Mouse (Mus musculus) CH12.LX (cell line): ENCODE data around the gene Slc6a5. TPM values are rescaled to one million over a fixed set of nuclear protein-coding genes. Genes with fewer than 3 reads are reported as not detected.

Experiments used
- DNase-seq: peaks from one replicate; pipeline ENCODE4 v3.0.0-alpha.2; 2013; ENCODE audit errors: extremely low read depth
- H3K27ac ChIP-seq: 2 replicates; pipeline ENCODE4 v1.5.1; 2012; ENCODE audit warnings: low read depth, mild to moderate bottlenecking, control low read depth, moderate library complexity; ENCODE audit not compliant: insufficient read depth
- H3K27me3 ChIP-seq: replicated peaks from 2 replicates; pipeline ENCODE3; 2012; ENCODE audit warnings: inconsistent platforms
- H3K36me3 ChIP-seq, 2 experiments: replicated peaks in 1 of 2; 2 replicates each; pipeline versions ENCODE3 to v1.6.1; 2012; ENCODE audit warnings: inconsistent platforms in 1 of 2, low read length in 1 of 2, mild to moderate bottlenecking in 1 of 2, mixed read lengths in 1 of 2, moderate library complexity in 1 of 2; ENCODE audit not compliant: control insufficient read depth in 1 of 2, insufficient read depth in 1 of 2
- H3K4me1 ChIP-seq, 2 experiments: 2 replicates each; pipeline ENCODE4 v1.6.1; 2012; ENCODE audit warnings: inconsistent platforms in 1 of 2, moderate library complexity in 1 of 2; ENCODE audit not compliant: insufficient read depth in 2 of 2, control insufficient read depth in 1 of 2
- H3K4me2 ChIP-seq: 2 replicates; pipeline ENCODE4 v1.6.1; 2012; ENCODE audit warnings: low read depth, mild to moderate bottlenecking, control low read depth; ENCODE audit not compliant: poor library complexity, insufficient read depth, severe bottlenecking
- H3K4me3 ChIP-seq, 3 experiments: fragments of 150-350 bp in 1 of 3; sonication (generic) in 1 of 3; replicated peaks in 1 of 3; 2 replicates each; pipeline versions ENCODE3 to v1.5.1; 2011 to 2012; ENCODE audit warnings: low read depth in 2 of 3, low read length in 2 of 3, mild to moderate bottlenecking in 2 of 3, moderate library complexity in 2 of 3, control low read depth in 1 of 3, improper control_type of control experiment in 1 of 3, inconsistent platforms in 1 of 3, mixed read lengths in 1 of 3; ENCODE audit not compliant: poor library complexity in 1 of 3
- H3K79me2 ChIP-seq: replicated peaks from 2 replicates; pipeline ENCODE4 v1.6.1; 2012; ENCODE audit warnings: mild to moderate bottlenecking, moderate library complexity; ENCODE audit not compliant: control insufficient read depth, poor library complexity, insufficient read depth, severe bottlenecking; ENCODE audit errors: extremely low read depth
- H3K9ac ChIP-seq: 2 replicates; pipeline ENCODE4 v1.6.1; 2012; ENCODE audit warnings: low read depth, mild to moderate bottlenecking, control low read depth, moderate library complexity; ENCODE audit not compliant: insufficient read depth
- H3K9me3 ChIP-seq: replicated peaks from 2 replicates; pipeline ENCODE3; 2012; ENCODE audit warnings: low read length, inconsistent platforms, mixed read lengths
- BHLHE40 ChIP-seq: IDR thresholded peaks from 2 replicates; pipeline ENCODE4 v1.6.1; 2011; ENCODE audit warnings: mild to moderate bottlenecking, low read depth, low read length, improper control_type of control experiment
- EP300 ChIP-seq: IDR thresholded peaks from 2 replicates; pipeline ENCODE4 v1.6.1; 2011; ENCODE audit warnings: low read length, improper control_type of control experiment
- GABPA ChIP-seq: IDR thresholded peaks from 2 replicates; pipeline ENCODE4 v1.6.1; 2012; ENCODE audit warnings: low read depth, low read length, improper control_type of control experiment, inconsistent platforms; ENCODE audit not compliant: insufficient replicate concordance
- IRF4 ChIP-seq: IDR thresholded peaks from 2 replicates; pipeline ENCODE4 v1.6.1; 2014; ENCODE audit warnings: low read depth, mild to moderate bottlenecking, inconsistent platforms, low read length, improper control_type of control experiment
- KAT2A ChIP-seq: IDR thresholded peaks from 2 replicates; pipeline ENCODE4 v1.6.1; 2012; ENCODE audit warnings: low read length, improper control_type of control experiment, inconsistent platforms; ENCODE audit not compliant: insufficient replicate concordance
- MAFK ChIP-seq: IDR thresholded peaks from 2 replicates; pipeline ENCODE4 v1.6.1; 2011; ENCODE audit warnings: low read length, improper control_type of control experiment; ENCODE audit not compliant: insufficient replicate concordance
- MXI1 ChIP-seq: IDR thresholded peaks from 2 replicates; pipeline ENCODE4 v1.6.1; 2011; ENCODE audit warnings: mild to moderate bottlenecking, low read depth, low read length, improper control_type of control experiment
- MYC ChIP-seq: IDR thresholded peaks from 2 replicates; pipeline ENCODE4 v1.6.1; 2011; ENCODE audit warnings: low read depth, mild to moderate bottlenecking, improper control_type of control experiment, low read length
- NELFE ChIP-seq: IDR thresholded peaks from 2 replicates; pipeline ENCODE4 v1.6.1; 2011; ENCODE audit warnings: low read depth, low read length, improper control_type of control experiment
- NRF1 ChIP-seq: IDR thresholded peaks from 2 replicates; pipeline ENCODE4 v1.6.1; 2014; ENCODE audit warnings: low read depth, mild to moderate bottlenecking, inconsistent platforms, low read length, improper control_type of control experiment, moderate library complexity
- PAX5 ChIP-seq: IDR thresholded peaks from 2 replicates; pipeline ENCODE4 v1.6.1; 2012; ENCODE audit warnings: low read length, inconsistent platforms, mixed read lengths
- POLR2A ChIP-seq: IDR thresholded peaks from 2 replicates; pipeline ENCODE4 v1.6.1; 2011; ENCODE audit warnings: low read depth, mild to moderate bottlenecking, improper control_type of control experiment, low read length
- RAD21 ChIP-seq: IDR thresholded peaks from 2 replicates; pipeline ENCODE4 v1.6.1; 2011; ENCODE audit warnings: low read depth, mild to moderate bottlenecking, low read length, improper control_type of control experiment, moderate library complexity
- RCOR1 ChIP-seq: conservative IDR thresholded peaks from 2 replicates; pipeline ENCODE4 v1.6.1; 2012; ENCODE audit warnings: low read depth, mild to moderate bottlenecking, inconsistent platforms, low read length, improper control_type of control experiment
- UBTF ChIP-seq: IDR thresholded peaks from 2 replicates; pipeline ENCODE4 v1.6.1; 2012; ENCODE audit warnings: low read depth, mild to moderate bottlenecking, inconsistent platforms, low read length, improper control_type of control experiment, moderate library complexity
- USF1 ChIP-seq: IDR thresholded peaks from 2 replicates; pipeline ENCODE4 v1.6.1; 2014; ENCODE audit warnings: low read depth, mild to moderate bottlenecking, inconsistent platforms, low read length, improper control_type of control experiment
- USF2 ChIP-seq: conservative IDR thresholded peaks from 2 replicates; pipeline ENCODE4 v1.6.1; 2011; ENCODE audit warnings: low read depth, low read length, improper control_type of control experiment
- dilution Hi-C: fragments of 300-500 bp; cut with MboI; formaldehyde crosslinking; loops from 2 replicates; pipeline ENCODE4 v1.14.3; 2020; ENCODE audit warnings: low sequenced_read_pairs; ENCODE audit not compliant: extremely low pct_unique_long_range_greater_than_20kb, extremely low pct_ligation_motif_present
- in situ Hi-C: fragments of 300-500 bp; cut with MboI; formaldehyde crosslinking; loops from 3 replicates; pipeline ENCODE4 v1.14.3; 2019; ENCODE audit warnings: low sequenced_read_pairs, low pct_ligation_motif_present, low pct_unique_long_range_greater_than_20kb, mixed read lengths
- polyA plus RNA-seq: library from polyadenylated mRNA; unstranded; fragments of >175 nt; gene quantifications from 2 replicates; pipeline ENCODE4 v1.2.1, GENCODE M21; 2012; ENCODE audit warnings: low read depth; ENCODE audit not compliant: insufficient read length
- total RNA-seq, 2 experiments: library from RNA; depleted of rRNA; stranded (reverse); fragments of 300-350 nt in 1 of 2; fragments of >200 nt in 1 of 2; gene quantifications; 2 replicates each; pipeline ENCODE4 v1.2.3; 2012 to 2014

Gene Slc6a5
- total and polyA plus RNA-seq, 3 experiments = not detected

DNA sequence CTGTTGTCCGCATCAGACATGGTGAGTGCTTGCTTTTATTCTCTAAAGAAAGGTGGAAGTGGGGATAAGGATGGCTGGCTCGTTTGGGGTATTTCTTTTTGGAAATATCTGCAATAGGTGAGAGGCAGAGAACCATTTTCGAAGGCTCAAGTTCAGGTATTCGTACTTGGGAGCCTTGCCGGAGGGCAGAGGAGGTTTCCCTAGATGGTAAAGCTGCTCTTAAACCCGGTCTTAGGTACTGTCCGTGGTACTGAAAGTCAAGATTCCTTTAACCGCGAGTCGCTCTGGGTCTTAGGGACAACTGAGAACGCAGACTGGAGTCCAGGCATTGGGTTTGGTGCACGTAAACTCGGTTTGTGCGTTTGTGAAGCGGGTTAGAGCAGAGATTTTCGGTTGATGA is 415 bp downstream of the Slc6a5 start:
- H3K4me3 ChIP-seq = no peak overlapping the region
- H3K36me3 ChIP-seq = no peaks in the 10 kb centered on the region
- no peaks in the 10 kb centered on the region for H3K79me2 ChIP-seq
- in situ Hi-C loops (loop anchor here (25.0 kb wide), 1 partner anchor 298 kb away; no protein-coding TSS in a partner anchor), dilution Hi-C loops (no loop called here)
- H3K27me3 ChIP-seq = no peaks in the 10 kb centered on the region
- H3K9me3 ChIP-seq = no peaks in the 10 kb centered on the region
- DNase-seq = no peak
- peaks cover 17 to 30% of the 10 kb centered on the region in 2 experiments for H3K4me1 ChIP-seq
- TF ChIP-seq USF1 (no peak), IRF4 (no peak), MAFK (no peak), GABPA (no peak), MXI1 (no peak), UBTF (no peak), USF2 (no peak)
- no peak overlapping the region for H3K9ac ChIP-seq
- no peak overlapping the region for H3K27ac ChIP-seq
- H3K4me2 ChIP-seq = no peak overlapping the region

DNA sequence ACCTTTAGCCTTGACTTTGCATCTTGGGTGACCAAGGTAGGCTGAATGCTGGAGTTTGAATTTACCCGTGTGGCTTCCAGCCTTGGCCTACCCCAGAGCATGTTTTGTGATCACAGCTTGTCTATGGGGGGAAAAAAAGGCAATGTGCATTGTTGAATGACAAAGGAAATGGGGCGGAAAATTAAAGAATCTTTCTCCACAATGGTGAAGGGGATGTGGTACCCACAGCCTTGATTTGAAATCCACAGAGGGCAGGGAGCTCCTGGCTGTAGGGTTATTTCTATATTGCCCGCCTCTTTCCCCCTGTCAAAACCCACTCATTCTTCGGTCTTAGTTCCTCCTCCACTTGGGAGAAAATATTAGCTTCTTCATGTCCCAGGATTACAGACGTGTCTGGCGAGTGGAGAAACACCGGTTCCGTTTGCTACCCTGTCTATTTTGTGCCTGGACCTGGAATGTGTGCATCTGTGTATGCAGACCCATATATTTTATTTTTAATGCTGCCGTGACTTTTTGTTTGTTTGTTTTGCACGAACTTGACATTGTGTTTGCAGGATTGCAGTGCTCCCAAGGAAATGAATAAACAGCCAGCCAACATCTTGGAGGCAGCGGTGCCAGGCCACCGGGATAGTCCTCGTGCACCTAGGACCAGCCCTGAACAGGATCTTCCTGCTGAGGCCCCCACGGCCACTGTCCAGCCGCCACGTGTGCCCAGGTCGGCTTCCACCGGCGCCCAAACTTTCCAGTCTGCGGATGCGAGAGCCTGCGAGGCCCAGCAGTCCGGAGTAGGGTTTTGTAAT is 1.4 kb downstream of the Slc6a5 start:
- H3K36me3 ChIP-seq = no peaks in the 10 kb centered on the region
- no peaks in the 10 kb centered on the region for H3K79me2 ChIP-seq
- H3K9me3 ChIP-seq = no peaks in the 10 kb centered on the region
- in situ Hi-C loops = loop anchor here (25.0 kb wide), 1 partner anchor 299 kb away; no protein-coding TSS in a partner anchor
- no peak overlapping the region for H3K9ac ChIP-seq
- no peak overlapping the region for H3K27ac ChIP-seq
- TF ChIP-seq PAX5 (no peak), MYC (no peak), POLR2A (no peak), GABPA (no peak), EP300 (no peak), RCOR1 (no peak), RAD21 (no peak), NELFE (no peak), BHLHE40 (no peak), KAT2A (no peak), NRF1 (no peak), UBTF (no peak)
- no peak overlapping the region for H3K4me2 ChIP-seq
- no peaks in the 10 kb centered on the region for H3K27me3 ChIP-seq
- peaks cover 17 to 30% of the 10 kb centered on the region in 2 experiments for H3K4me1 ChIP-seq
- dilution Hi-C loops = no loop called here
- no peak overlapping the region for H3K4me3 ChIP-seq
- DNase-seq = no peak
